Mouse (Mus musculus): Measurements from ENCODE around the gene Rhox2g.
"Not testable (repeated sequence)": the region's sequence is repeated elsewhere in the genome, so short reads cannot be mapped to it uniquely, and the experiment has no call there.

The Rhox2g gene

GRCm38 (mm10) chrX:37643370-37643769 is at the start of gene Rhox2g:
Gene Rhox2g, minus strand, starts transcription at chrX:37643470.
- not testable (repeated sequence) for DNase-seq (ENCODE audit: low read depth)

GRCm38 (mm10) chrX:37692261-37692660 is 49.0 kb upstream of the Rhox2g start:
- DNase-seq (ENCODE audit: low read depth) = no peak

GRCm38 (mm10) chrX:37683031-37683715 is 39.9 kb upstream of the Rhox2g start:
- no peak for DNase-seq (ENCODE audit: low read depth)

GRCm38 (mm10) chrX:37673177-37673576 is 29.9 kb upstream of the Rhox2g start, which contains the start of gene Rhox2h:
Gene Rhox2h, minus strand, starts transcription at chrX:37673277.
- not testable (repeated sequence) for DNase-seq (ENCODE audit: low read depth)

GRCm38 (mm10) chrX:37668664-37669063 is 25.4 kb upstream of the Rhox2g start, which contains the start of gene Rhox3h:
Gene Rhox3h, minus strand, starts transcription at chrX:37668764.
- not testable (repeated sequence) for DNase-seq (ENCODE audit: low read depth)

GRCm38 (mm10) chrX:37651227-37651626 is 8.0 kb upstream of the Rhox2g start, which contains the start of gene Rhox4g:
Gene Rhox4g, minus strand, starts transcription at chrX:37651327.
- not testable (repeated sequence) for DNase-seq (ENCODE audit: low read depth)

GRCm38 (mm10) chrX:37628512-37628911 is 14.8 kb downstream of the Rhox2g start, which contains the start of gene Rhox3g:
Gene Rhox3g, minus strand, starts transcription at chrX:37628612.
- DNase-seq (ENCODE audit: low read depth) = not testable (repeated sequence)

- not testable (repeated sequence) for DNase-seq (ENCODE audit: low read depth)
Observed at GRCm38 (mm10) chrX:37607604-37608003, 35.7 kb downstream of the Rhox2g start, which contains the start of gene Rhox4f. Gene Rhox4f, minus strand, starts transcription at chrX:37607704.
